ENCODE assay signal across 19 mouse cellular contexts in genomic region chr4:47378716-47379115, GRCm38 (mm10).
"Had no signal": no experiment of that assay in that cellular context is flagged by ENCODE, and none has a peak within 500 bp of the region (broad histone marks: within the 10 kb centered on the region; RNA-seq: fewer than 3 reads in every experiment).

No protein-coding gene starts in this region.

- H3K4me3 ChIP-seq: liver, embryonic 15.5 days; lung, embryonic 15.5 days; midbrain, embryonic 10.5 days; neural tube, embryonic 13.5 days had no signal

- H3K9me3 ChIP-seq: liver, embryonic 15.5 days; lung, embryonic 15.5 days; midbrain, embryonic 10.5 days; neural tube, embryonic 13.5 days had no signal

- H3K9ac ChIP-seq: liver, embryonic 15.5 days; lung, embryonic 15.5 days; neural tube, embryonic 13.5 days had no signal

- ATAC-seq: inflammation-experienced regulatory T-cells, adult 6 months had no signal

- H3K4me2 ChIP-seq: liver, embryonic 11.5 days; liver, embryonic 15.5 days; lung, embryonic 15.5 days; neural tube, embryonic 13.5 days had no signal

- H3K27me3 ChIP-seq: liver, embryonic 15.5 days; lung, embryonic 15.5 days; neural tube, embryonic 13.5 days had no signal

- H3K27ac ChIP-seq: kidney, postnatal 0 days; liver, embryonic 15.5 days; lung, embryonic 15.5 days; midbrain, embryonic 10.5 days; neural tube, embryonic 13.5 days had no signal

- H3K36me3 ChIP-seq: liver, embryonic 15.5 days; lung, embryonic 15.5 days; neural tube, embryonic 13.5 days had no signal

- DNase-seq: kidney, adult 11 months; kidney, adult 9 months; kidney, postnatal 36 days; layer of hippocampus, adult 9-11 months; layer of hippocampus, postnatal 36 days; left cerebral cortex, postnatal 4 days; midbrain, embryonic 14.5 days; retina, postnatal 1 day; right cerebral cortex, postnatal 4 days; spleen, adult 18-20 months; thymus, adult 2 months; thymus, postnatal 25 days had no signal

- H3K4me1 ChIP-seq: liver, embryonic 15.5 days; lung, embryonic 15.5 days; midbrain, embryonic 10.5 days; neural tube, embryonic 13.5 days had no signal
